Mouse (Mus musculus) neural tube, embryonic 15.5 days (tissue): ENCODE data around the gene Snx15. TPM values are rescaled to one million over a fixed set of nuclear protein-coding genes. Genes with fewer than 3 reads are reported as not detected.

ENCODE experiments used
- ATAC-seq: fragments of 200-750 bp; cut with Nextera tagmentation; 2 replicates; pipeline ENCODE4 v1.8.0; 2017; ENCODE audit warnings: mild to moderate bottlenecking, moderate TSS enrichment, moderate library complexity; ENCODE audit not compliant: low FRiP score
- H3K27ac ChIP-seq: fragments of 300-500 bp; sonication (generic); replicated peaks from 2 replicates; pipeline ENCODE4 v1.5.1; 2015; ENCODE audit warnings: mild to moderate bottlenecking, inconsistent platforms
- H3K27me3 ChIP-seq: fragments of 300-500 bp; sonication (generic); replicated peaks from 2 replicates; pipeline ENCODE4 v1.6.1; 2015; ENCODE audit warnings: inconsistent platforms
- H3K36me3 ChIP-seq: fragments of 300-500 bp; sonication (generic); 2 replicates; pipeline ENCODE4 v1.6.1; 2015; ENCODE audit warnings: inconsistent platforms
- H3K4me1 ChIP-seq: fragments of 300-500 bp; sonication (generic); 2 replicates; pipeline ENCODE4 v1.6.1; 2015; ENCODE audit warnings: inconsistent platforms
- H3K4me2 ChIP-seq: fragments of 300-500 bp; sonication (generic); 2 replicates; pipeline ENCODE4 v1.6.1; 2015; ENCODE audit warnings: inconsistent platforms, mild to moderate bottlenecking, moderate library complexity
- H3K4me3 ChIP-seq: fragments of 300-500 bp; sonication (generic); replicated peaks from 2 replicates; pipeline ENCODE4 v1.5.1; 2015; ENCODE audit warnings: mild to moderate bottlenecking, inconsistent platforms
- H3K9ac ChIP-seq: fragments of 300-500 bp; sonication (generic); replicated peaks from 2 replicates; pipeline ENCODE4 v1.6.1; 2015; ENCODE audit warnings: mild to moderate bottlenecking, inconsistent platforms
- H3K9me3 ChIP-seq: fragments of 300-500 bp; sonication (generic); replicated peaks from 2 replicates; pipeline ENCODE4 v1.6.1; 2016; ENCODE audit warnings: inconsistent platforms
- WGBS: fragments of 180-500 bp; shearing (Covaris S2); methylation state at CpG from one replicate; pipeline ENCODE4 v1.1.7; 2015; ENCODE audit warnings: mixed read lengths; 5-methylcytosine and 5-hydroxymethylcytosine counted together
- polyA plus RNA-seq: library from polyadenylated mRNA; unstranded; fragments of >200 nt; fragmentation: Nextera tagmentation; extraction: Ambion mirVana; gene quantifications from 2 replicates; pipeline ENCODE4 v1.2.1, GENCODE M21; 2015

Gene Snx15
- polyA plus RNA-seq, 1 experiment from 2014 or later = 62.2 TPM

GRCm38 (mm10) chr19:6085417-6085879 lies 42.7 kb downstream of the Snx15 start:
- no peak overlapping the region for H3K27ac ChIP-seq
- H3K9ac ChIP-seq = no peak overlapping the region
- H3K9me3 ChIP-seq = no peaks in the 10 kb centered on the region
- peak; percentile 36; the same call in 1 of the 2 replicates for ATAC-seq
- peaks cover 30% of the 10 kb centered on the region for H3K4me1 ChIP-seq
- under 1% methylated on average over 17 of the region's 17 CpGs for WGBS
- H3K27me3 ChIP-seq = no peaks in the 10 kb centered on the region
- H3K4me2 ChIP-seq = peak overlapping the region; percentile 94
- peak overlapping the region; percentile 67 for H3K4me3 ChIP-seq
- peaks cover 26% of the 10 kb centered on the region for H3K36me3 ChIP-seq

- H3K4me2 ChIP-seq = peak within 1 kb of the TSS; percentile 94
- H3K4me3 ChIP-seq = peak within 1 kb of the TSS; percentile 67
- ATAC-seq = peak; percentile 91
- peaks cover 34% of the 10 kb centered on the region for H3K36me3 ChIP-seq
- under 1% methylated on average over 58 of the region's 58 CpGs for WGBS
- H3K9me3 ChIP-seq = no peaks in the 10 kb centered on the region
- peak within 1 kb of the TSS; percentile 71 for H3K27ac ChIP-seq
- H3K27me3 ChIP-seq = no peaks in the 10 kb centered on the region
- peak within 1 kb of the TSS; percentile 65 for H3K9ac ChIP-seq
- peaks cover 30% of the 10 kb centered on the region for H3K4me1 ChIP-seq
Observed at GRCm38 (mm10) chr19:6084478-6085248, 43.4 kb downstream of the Snx15 start, which contains the start of the genes Zfpl1 and Cdca5. Zfpl1 (minus strand) TSS chr19:6084956. Cdca5 (plus strand) TSS chr19:6084983.

- ATAC-seq = no peak
- H3K9ac ChIP-seq = no peak within 1 kb of the TSS
- 92% methylated on average over 9 of the region's 9 CpGs for WGBS
Observed at GRCm38 (mm10) chr19:6082156-6082555, 45.9 kb downstream of the Snx15 start, which contains the start of gene Gm28374. Gm28374 (minus strand) TSS chr19:6082256.

GRCm38 (mm10) chr19:6079983-6080480 lies 48.1 kb downstream of the Snx15 start, which contains the start of gene Tmem262:
Tmem262 (plus strand) TSS chr19:6080033.
- ATAC-seq = no peak
- 94% methylated on average over 12 of the region's 12 CpGs for WGBS
- H3K4me1 ChIP-seq = peaks cover 45% of the 10 kb centered on the region
- no peaks in the 10 kb centered on the region for H3K9me3 ChIP-seq
- no peak within 1 kb of the TSS for H3K4me2 ChIP-seq
- no peak within 1 kb of the TSS for H3K4me3 ChIP-seq
- H3K9ac ChIP-seq = no peak within 1 kb of the TSS
- no peaks in the 10 kb centered on the region for H3K27me3 ChIP-seq
- peaks cover 35% of the 10 kb centered on the region for H3K36me3 ChIP-seq
- H3K27ac ChIP-seq = no peak within 1 kb of the TSS

More at GRCm38 (mm10) chr19:6082156-6082555, 45.9 kb downstream of the Snx15 start, which contains the start of gene Gm28374:
- peaks cover 37% of the 10 kb centered on the region for H3K4me1 ChIP-seq
- no peak within 1 kb of the TSS for H3K27ac ChIP-seq
- H3K4me3 ChIP-seq = no peak within 1 kb of the TSS
- H3K36me3 ChIP-seq = peaks cover 35% of the 10 kb centered on the region
- no peak within 1 kb of the TSS for H3K4me2 ChIP-seq
- H3K27me3 ChIP-seq = no peaks in the 10 kb centered on the region
- no peaks in the 10 kb centered on the region for H3K9me3 ChIP-seq

GRCm38 (mm10) chr19:6076564-6077393 lies 51.3 kb downstream of the Snx15 start, which contains the start of gene Vps51:
Vps51 (minus strand) TSS chr19:6077231.
- Histone ChIP-seq H3K9me3 (no peaks in the 10 kb centered on the region), H3K4me1 (peaks cover 27% of the 10 kb centered on the region), H3K27ac (peak within 1 kb of the TSS; percentile 92), H3K9ac (peak within 1 kb of the TSS; percentile 63), H3K27me3 (no peaks in the 10 kb centered on the region), H3K4me2 (peak within 1 kb of the TSS; percentile 91), H3K4me3 (peak within 1 kb of the TSS; percentile 63), H3K36me3 (peaks cover 24% of the 10 kb centered on the region)
- peak; percentile 87 for ATAC-seq
- 2% methylated on average over 33 of the region's 33 CpGs for WGBS

GRCm38 (mm10) chr19:6073889-6074288 lies 54.2 kb downstream of the Snx15 start:
- no peaks in the 10 kb centered on the region for H3K27me3 ChIP-seq
- ATAC-seq = no peak
- H3K4me3 ChIP-seq = no peak overlapping the region
- no peaks in the 10 kb centered on the region for H3K9me3 ChIP-seq
- no peak overlapping the region for H3K4me2 ChIP-seq
- WGBS = 90% methylated on average over 5 of the region's 5 CpGs
- no peak overlapping the region for H3K27ac ChIP-seq
- no peak overlapping the region for H3K9ac ChIP-seq
- peaks cover 27% of the 10 kb centered on the region for H3K4me1 ChIP-seq
- peaks cover 29% of the 10 kb centered on the region for H3K36me3 ChIP-seq

GRCm38 (mm10) chr19:6071261-6071660 lies 56.8 kb downstream of the Snx15 start:
- no peaks in the 10 kb centered on the region for H3K9me3 ChIP-seq

GRCm38 (mm10) chr19:6070571-6071250 lies 57.4 kb downstream of the Snx15 start:
- H3K27me3 ChIP-seq = no peaks in the 10 kb centered on the region
- no peak overlapping the region for H3K4me3 ChIP-seq
- no peak overlapping the region for H3K4me2 ChIP-seq
- peaks cover 30% of the 10 kb centered on the region for H3K36me3 ChIP-seq
- 94% methylated on average over 31 of the region's 31 CpGs for WGBS
- no peak for ATAC-seq
- peaks cover 37% of the 10 kb centered on the region for H3K4me1 ChIP-seq
- H3K9ac ChIP-seq = no peak overlapping the region
- no peak overlapping the region for H3K27ac ChIP-seq
- no peaks in the 10 kb centered on the region for H3K9me3 ChIP-seq

More at GRCm38 (mm10) chr19:6071261-6071660, 56.8 kb downstream of the Snx15 start:
- WGBS = 95% methylated on average over 19 of the region's 19 CpGs
- no peak overlapping the region for H3K4me3 ChIP-seq
- H3K4me1 ChIP-seq = peaks cover 37% of the 10 kb centered on the region
- H3K36me3 ChIP-seq = peaks cover 30% of the 10 kb centered on the region
- H3K27me3 ChIP-seq = no peaks in the 10 kb centered on the region
- no peak overlapping the region for H3K4me2 ChIP-seq
- no peak overlapping the region for H3K9ac ChIP-seq
- H3K27ac ChIP-seq = no peak overlapping the region
- no peak for ATAC-seq

- Histone ChIP-seq H3K4me1 (peaks cover 32% of the 10 kb centered on the region), H3K4me2 (no peak overlapping the region), H3K27ac (no peak overlapping the region), H3K4me3 (no peak overlapping the region), H3K9me3 (no peaks in the 10 kb centered on the region), H3K9ac (no peak overlapping the region), H3K27me3 (no peaks in the 10 kb centered on the region), H3K36me3 (peaks cover 30% of the 10 kb centered on the region)
- 96% methylated on average over 10 of the region's 10 CpGs for WGBS
- no peak for ATAC-seq
Observed at GRCm38 (mm10) chr19:6069851-6070250, 58.3 kb downstream of the Snx15 start.
